Mouse (Mus musculus) activated CD4-positive, CD25-positive, alpha-beta regulatory T cell, adult 4 months (primary cell): Measurements from ENCODE around the gene Ache. TPM values are rescaled to one million over a fixed set of nuclear protein-coding genes. Genes with fewer than 3 reads are reported as not detected.
"Not testable (repeated sequence)": the region's sequence is repeated elsewhere in the genome, so short reads cannot be mapped to it uniquely, and the experiment has no call there.

Source experiments
- ATAC-seq: one replicate; pipeline ENCODE4 v1.8.0; 2017
- polyA plus RNA-seq, 2 experiments: library from polyadenylated mRNA; unstranded; fragments of 100-300 nt; shearing (Covaris generic); gene quantifications; one replicate each; pipeline ENCODE4 v1.2.1; 2017

Ache gene
- polyA plus RNA-seq, result not detected

GRCm38 (mm10) chr5:137287032-137287952 lies at the start of gene Ache:
Gene Ache (plus strand): TSS chr5:137287519.
- peak; percentile 16 for ATAC-seq

- ATAC-seq, result no peak
Observed at GRCm38 (mm10) chr5:137263897-137264720, 23.2 kb upstream of the Ache start.

- ATAC-seq, result no peak
Observed at GRCm38 (mm10) chr5:137264787-137265186, 22.5 kb upstream of the Ache start.

- ATAC-seq, result peak; percentile 80
Observed at GRCm38 (mm10) chr5:137268131-137268910, 19.0 kb upstream of the Ache start.

- ATAC-seq, result no peak
Observed at GRCm38 (mm10) chr5:137277360-137278342, 9.7 kb upstream of the Ache start.

GRCm38 (mm10) chr5:137284411-137284810 lies 2.9 kb upstream of the Ache start:
- ATAC-seq, result not testable (repeated sequence)

- ATAC-seq, result no peak
Observed at GRCm38 (mm10) chr5:137285045-137285444, 2.3 kb upstream of the Ache start.

GRCm38 (mm10) chr5:137285986-137286385 lies 1.3 kb upstream of the Ache start:
- ATAC-seq, result no peak

GRCm38 (mm10) chr5:137286655-137287031 lies 676 bp upstream of the Ache start:
- no peak for ATAC-seq

GRCm38 (mm10) chr5:137287953-137288743 lies 829 bp downstream of the Ache start:
- no peak for ATAC-seq

- no peak for ATAC-seq
Observed at GRCm38 (mm10) chr5:137288999-137289470, 1.7 kb downstream of the Ache start.

- ATAC-seq, result no peak
Observed at GRCm38 (mm10) chr5:137289591-137290365, 2.5 kb downstream of the Ache start.

- ATAC-seq, result no peak
Observed at GRCm38 (mm10) chr5:137290677-137291076, 3.4 kb downstream of the Ache start.

- no peak for ATAC-seq
Observed at GRCm38 (mm10) chr5:137291381-137291926, 4.1 kb downstream of the Ache start.

- peak; percentile 37 for ATAC-seq
Observed at GRCm38 (mm10) chr5:137293282-137293681, 6.0 kb downstream of the Ache start.

GRCm38 (mm10) chr5:137293839-137294743 lies 6.8 kb downstream of the Ache start, which contains the start of gene Ufsp1:
Gene Ufsp1 (plus strand): TSS chr5:137294629.
- peak; percentile 96 for ATAC-seq

GRCm38 (mm10) chr5:137294744-137295093 lies 7.4 kb downstream of the Ache start:
- ATAC-seq, result peak; percentile 6

GRCm38 (mm10) chr5:137295296-137295695 lies 8.0 kb downstream of the Ache start:
- ATAC-seq, result no peak
